Comparison of ENCODE assay signal across 8 mouse cellular contexts in the genomic region with DNA sequence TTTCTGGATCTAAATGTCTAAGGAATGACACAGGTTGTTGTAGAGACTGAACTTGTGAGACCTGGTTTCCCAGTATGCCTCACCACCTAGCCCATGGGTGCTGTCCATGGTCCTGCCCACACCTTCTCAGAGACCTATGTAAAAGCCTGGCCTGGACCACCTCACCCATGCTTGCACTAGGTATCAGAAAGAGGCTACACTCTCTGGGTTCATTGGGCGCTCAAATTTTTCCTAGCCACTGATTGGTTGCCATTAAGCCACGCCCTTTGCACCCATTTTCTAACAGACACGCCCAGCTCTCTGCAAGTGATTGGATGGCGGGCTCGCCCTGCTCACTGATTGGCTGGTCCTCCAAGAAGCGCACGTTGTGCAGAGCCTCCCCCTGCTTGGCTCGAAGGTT. TPM values are rescaled to one million over a fixed set of nuclear protein-coding genes. Genes with fewer than 3 reads are reported as not detected.
DNase-seq lines count a peak whose midpoint lies in the region; ATAC-seq lines count a peak whose summit lies in the region.
"Had no signal": no experiment of that assay in that cellular context is flagged by ENCODE, and none has a peak within 500 bp of the region (broad histone marks: within the 10 kb centered on the region; RNA-seq: fewer than 3 reads in every experiment).

No protein-coding gene starts in this region.

- DNase-seq in retina, postnatal 1 day, result peak; percentile 58
- no peak for DNase-seq in retina, embryonic 14.5 days (ENCODE audit: low spot score)
- DNase-seq in embryo, embryonic 10 days (ENCODE audit: low spot score), result peak; percentile 83
- DNase-seq in liver, embryonic 11.5 days (ENCODE audit: low spot score), result peak; percentile 67
- peak; percentile 73 for DNase-seq in thymus, postnatal 0 days (ENCODE audit: low spot score)
- DNase-seq in frontal cortex, adult 2 months (ENCODE audit: extremely low spot score in 1 of 2, low spot score in 1 of 2), result no peak
- no peak for DNase-seq in frontal cortex, postnatal 14 days (ENCODE audit: low spot score in 2 of 2)

- no peak overlapping the region for H3K4me2 ChIP-seq in liver, embryonic 11.5 days

- peak; percentile 21; the same call in 1 of the 2 replicates for ATAC-seq in liver, embryonic 11.5 days (replicated peaks; ENCODE audit: low FRiP score)

- no peak overlapping the region for H3K4me3 ChIP-seq in liver, embryonic 11.5 days (ENCODE audit: low read depth, low read length)

- peaks cover 18% of the 10 kb centered on the region for H3K27me3 ChIP-seq in liver, embryonic 11.5 days (replicated peaks; ENCODE audit: control insufficient read depth, insufficient read depth, low read length)

- no peak overlapping the region for H3K9ac ChIP-seq in liver, embryonic 11.5 days (ENCODE audit: low read depth, low read length)

- H3K36me3 ChIP-seq in liver, embryonic 11.5 days (ENCODE audit: control insufficient read depth, insufficient read depth, low read length), result no peaks in the 10 kb centered on the region

- WGBS in liver, embryonic 11.5 days, result 43% methylated on average over 8 of the region's 8 CpGs

- H3K9me3 ChIP-seq in liver, embryonic 11.5 days (ENCODE audit: control insufficient read depth, low read length), result no peaks in the 10 kb centered on the region
- H3K9me3 ChIP-seq: megakaryocyte, embryonic 14.5 days had no signal

- peaks cover 8% of the 10 kb centered on the region for H3K4me1 ChIP-seq in liver, embryonic 11.5 days (replicated peaks; ENCODE audit: control insufficient read depth, insufficient read depth, low read length)

- H3K27ac ChIP-seq in liver, embryonic 11.5 days (ENCODE audit: low read depth, low read length), result no peak overlapping the region

RNA-seq across cellular contexts. Expression of a gene that starts 1.8 kb away (rescaled TPM):
- polyA plus RNA-seq in liver, embryonic 11.5 days (2014; fragmentation: Nextera tagmentation; extraction: Ambion mirVana), result 0.60 and 0.96 TPM in 2 replicates
- polyA plus RNA-seq in thymus, postnatal 0 days (2015; fragmentation: Nextera tagmentation; extraction: Ambion mirVana), result 0.68 and 1.4 TPM in 2 replicates
- 74.5 and 77.0 TPM in 2 replicates for polyA plus RNA-seq in frontal cortex, adult 2 months (2012; rRNA removed)

RNA-seq across cellular contexts. Expression of a gene that starts 4.0 kb away (rescaled TPM):
- 9.5 and 10.4 TPM in 2 replicates for polyA plus RNA-seq in liver, embryonic 11.5 days (2014; fragmentation: Nextera tagmentation; extraction: Ambion mirVana)
- 17.8 TPM in 2 replicates for polyA plus RNA-seq in thymus, postnatal 0 days (2015; fragmentation: Nextera tagmentation; extraction: Ambion mirVana)
- polyA plus RNA-seq in frontal cortex, adult 2 months (2012; rRNA removed), result 32.4 and 34.4 TPM in 2 replicates

RNA-seq across cellular contexts. Expression of a gene that starts 14.9 kb away (rescaled TPM):
- 94.1 and 98.2 TPM in 2 replicates for polyA plus RNA-seq in liver, embryonic 11.5 days (2014; fragmentation: Nextera tagmentation; extraction: Ambion mirVana)
- 154 and 157 TPM in 2 replicates for polyA plus RNA-seq in thymus, postnatal 0 days (2015; fragmentation: Nextera tagmentation; extraction: Ambion mirVana)
- polyA plus RNA-seq in frontal cortex, adult 2 months (2012; rRNA removed), result 123 and 146 TPM in 2 replicates

RNA-seq across cellular contexts. Expression of a gene that starts 19.2 kb away (rescaled TPM):
- polyA plus RNA-seq in liver, embryonic 11.5 days (2014; fragmentation: Nextera tagmentation; extraction: Ambion mirVana), result 215 and 229 TPM in 2 replicates
- polyA plus RNA-seq in thymus, postnatal 0 days (2015; fragmentation: Nextera tagmentation; extraction: Ambion mirVana), result 221 TPM in 2 replicates
- 45.0 and 57.4 TPM in 2 replicates for polyA plus RNA-seq in frontal cortex, adult 2 months (2012; rRNA removed)

RNA-seq across cellular contexts. Expression of a gene that starts 20.5 kb away (rescaled TPM):
- polyA plus RNA-seq in liver, embryonic 11.5 days (2014; fragmentation: Nextera tagmentation; extraction: Ambion mirVana), result 20.6 and 21.4 TPM in 2 replicates
- 190 and 219 TPM in 2 replicates for polyA plus RNA-seq in thymus, postnatal 0 days (2015; fragmentation: Nextera tagmentation; extraction: Ambion mirVana)
- polyA plus RNA-seq in frontal cortex, adult 2 months (2012; rRNA removed), result 380 and 404 TPM in 2 replicates

Comparison
In these comparisons a context has a peak if more than half of its experiments do, and no peak if none do; other contexts are left out.
1. DNase-seq: peak in retina, postnatal 1 day (single experiment), embryo, embryonic 10 days (single experiment), liver, embryonic 11.5 days (single experiment) and thymus, postnatal 0 days (single experiment); none in retina, embryonic 14.5 days (single experiment), frontal cortex, adult 2 months (0 of 2) and frontal cortex, postnatal 14 days (0 of 2).
2. RNA of a gene that starts 1.8 kb away (polyA plus RNA-seq): 74.5 to 77.0 TPM in frontal cortex, adult 2 months; 0.68 to 1.4 TPM in thymus, postnatal 0 days and 0.60 to 0.96 TPM in liver, embryonic 11.5 days; every median in the first group is over 10 times any median in the second.